Mouse (Mus musculus): ENCODE results near the gene Prkar2a.

- TF ChIP-seq CTCF (IDR thresholded peaks at IDR 0.05; ENCODE audit: low read depth) (no peak), EP300 (optimal IDR thresholded peaks at IDR 0.05) (no peak)
Observed at GRCm38 (mm10) chr9:108739239-108739638, 50.1 kb downstream of the Prkar2a start.
